Mouse (Mus musculus): Measurements from ENCODE around the gene Uck2.

The Uck2 gene

GRCm38 (mm10) chr1:167215460-167215859 lies 69.7 kb downstream of the Uck2 start:
- no peak for DNase-seq (ENCODE audit: extremely low read depth, low read depth)

GRCm38 (mm10) chr1:167212710-167213109 lies 72.4 kb downstream of the Uck2 start:
- no peak for DNase-seq (ENCODE audit: extremely low read depth, low read depth)

GRCm38 (mm10) chr1:167211979-167212614 lies 73.0 kb downstream of the Uck2 start:
- peak; percentile 39 for DNase-seq (ENCODE audit: extremely low read depth, low read depth)

GRCm38 (mm10) chr1:167208816-167209215 lies 76.3 kb downstream of the Uck2 start:
- DNase-seq (ENCODE audit: extremely low read depth, low read depth): no peak

- DNase-seq (ENCODE audit: extremely low read depth, low read depth): no peak
Observed at GRCm38 (mm10) chr1:167205177-167205750, 79.9 kb downstream of the Uck2 start.

GRCm38 (mm10) chr1:167204421-167204820 lies 80.7 kb downstream of the Uck2 start:
- DNase-seq (ENCODE audit: extremely low read depth, low read depth): no peak

- no peak for DNase-seq (ENCODE audit: extremely low read depth, low read depth)
Observed at GRCm38 (mm10) chr1:167194766-167195165, 90.4 kb downstream of the Uck2 start.

GRCm38 (mm10) chr1:167187791-167188190 lies 97.3 kb downstream of the Uck2 start:
- no peak for DNase-seq (ENCODE audit: extremely low read depth, low read depth)

GRCm38 (mm10) chr1:167181919-167182616 lies 103.1 kb downstream of the Uck2 start:
- DNase-seq (ENCODE audit: extremely low read depth, low read depth): no peak
